Mouse (Mus musculus) CH12.LX (cell line): ENCODE data around the gene Ccdc159.

Experiments
- CTCF ChIP-seq, 2 experiments: IDR thresholded peaks in 1 of 2; conservative IDR thresholded peaks in 1 of 2; 2 replicates each; pipeline ENCODE4 v1.5.1; 2011 to 2012; ENCODE audit warnings: low read depth in 2 of 2, low read length in 2 of 2, improper control_type of control experiment in 1 of 2, inconsistent platforms in 1 of 2, mild to moderate bottlenecking in 1 of 2, moderate library complexity in 1 of 2
- POLR2A ChIP-seq: IDR thresholded peaks from 2 replicates; pipeline ENCODE4 v1.6.1; 2011; ENCODE audit warnings: low read depth, mild to moderate bottlenecking, improper control_type of control experiment, low read length
- RCOR1 ChIP-seq: conservative IDR thresholded peaks from 2 replicates; pipeline ENCODE4 v1.6.1; 2012; ENCODE audit warnings: low read depth, mild to moderate bottlenecking, inconsistent platforms, low read length, improper control_type of control experiment
- TBP ChIP-seq: conservative IDR thresholded peaks from 2 replicates; pipeline ENCODE4 v1.6.1; 2011; ENCODE audit warnings: low read depth, low read length, improper control_type of control experiment
- ZMIZ1 ChIP-seq: IDR thresholded peaks from 2 replicates; pipeline ENCODE4 v1.6.1; 2012; ENCODE audit warnings: low read depth, mild to moderate bottlenecking, inconsistent platforms, low read length, improper control_type of control experiment
- ZNF384 ChIP-seq: IDR thresholded peaks from 2 replicates; pipeline ENCODE4 v1.6.1; 2012; ENCODE audit warnings: low read depth, low read length, improper control_type of control experiment, inconsistent platforms

DNA sequence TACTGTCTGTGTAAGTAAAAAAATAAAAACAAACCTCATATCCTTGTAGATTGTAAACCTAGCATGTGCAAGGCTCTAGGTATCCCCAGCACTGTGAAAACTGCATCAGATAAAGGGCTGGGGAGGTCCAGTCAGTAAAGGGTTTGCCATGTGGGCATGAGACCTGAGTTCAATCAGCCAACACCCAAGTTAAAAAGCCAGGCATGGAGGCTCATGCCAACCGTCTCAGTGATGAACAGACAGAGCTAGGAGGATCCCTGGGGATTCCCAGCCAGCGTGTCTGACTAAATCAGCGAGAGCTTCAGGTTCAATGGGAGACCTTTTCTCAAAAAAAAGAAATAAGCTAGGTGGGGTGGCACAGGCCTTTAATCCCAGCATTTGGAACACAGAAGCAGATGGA lies 2.2 kb upstream of the Ccdc159 start:
- TF ChIP-seq ZMIZ1 (no peak), CTCF (conservative IDR thresholded peaks at IDR 0.05 in 1 of 2, IDR thresholded peaks at IDR 0.05 in 1 of 2; ENCODE audit: low read depth in 2 of 2, low read length in 2 of 2) (no peak), ZNF384 (no peak), POLR2A (no peak), RCOR1 (no peak), TBP (no peak)
